Mouse (Mus musculus) spleen, postnatal 4 days (tissue): ENCODE results near the gene Cdkal1.

Experiments
- DNase-seq, 2 experiments: peaks; one replicate each; pipeline ENCODE4 v3.0.0; 2022; ENCODE audit warnings: low spot score in 2 of 2

Gene Cdkal1

DNA sequence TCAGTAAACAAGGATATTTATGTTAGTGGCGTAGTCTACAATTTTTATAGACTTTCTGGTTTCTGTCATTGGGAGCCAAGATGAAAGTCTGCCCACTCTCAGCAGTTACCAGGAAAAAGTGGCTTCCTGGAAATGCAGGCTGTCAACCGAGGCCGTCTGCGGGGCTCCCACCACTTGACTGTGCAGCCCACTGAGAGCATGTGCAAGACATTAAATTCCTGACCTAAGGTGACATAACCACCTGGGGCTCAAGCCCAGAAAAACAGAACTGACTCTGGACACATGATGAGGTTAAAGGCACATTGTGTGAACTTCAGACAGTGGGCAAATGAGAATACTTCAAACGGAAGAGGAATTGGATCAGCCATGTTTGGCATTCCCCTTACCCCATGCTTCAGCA is 450.2 kb downstream of the Cdkal1 start:
- no peak for DNase-seq

DNA sequence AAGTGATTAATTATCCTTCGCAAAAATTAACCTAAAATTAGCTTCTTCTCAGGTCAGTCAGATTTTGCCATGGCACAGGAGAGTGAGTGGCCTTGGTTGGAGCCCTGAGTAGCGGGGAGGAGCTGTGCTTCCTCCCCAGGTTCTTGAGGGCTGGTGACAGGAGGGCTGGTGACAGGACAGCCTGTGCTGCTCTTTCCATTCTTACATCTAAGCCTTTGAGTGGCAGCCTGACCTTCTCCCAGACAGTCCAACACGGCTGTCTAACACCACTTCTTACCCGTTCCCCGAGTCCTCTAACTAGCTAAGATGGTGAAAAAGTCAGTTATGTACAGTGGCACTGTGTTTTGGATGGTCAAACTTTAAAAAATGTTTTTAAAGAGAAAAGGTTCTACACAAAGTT is 452.3 kb downstream of the Cdkal1 start:
- DNase-seq = no peak

DNA sequence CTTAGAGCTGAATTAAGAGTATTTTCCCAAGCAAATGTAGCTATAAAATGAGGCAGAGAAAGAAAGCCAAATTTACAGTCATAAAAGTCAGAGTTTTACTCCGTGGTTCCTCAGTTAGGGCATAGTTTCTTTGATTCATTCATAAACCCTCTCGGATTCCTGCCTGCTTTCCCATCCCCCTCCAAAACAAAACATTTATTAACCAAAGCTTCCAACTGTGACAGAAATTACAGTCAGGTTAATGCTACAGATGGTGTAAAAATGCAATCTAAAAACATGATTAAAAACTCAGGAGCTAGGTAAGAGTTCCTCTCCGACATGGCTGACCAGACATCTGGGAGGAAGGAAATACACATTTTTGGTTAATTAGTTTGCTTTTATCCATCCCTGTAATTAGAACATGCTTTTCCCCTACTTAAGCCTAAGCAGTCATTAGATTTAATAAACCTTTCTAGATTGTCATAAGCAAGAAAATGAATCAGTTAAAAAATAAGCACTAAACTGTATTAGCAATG is 452.9 kb downstream of the Cdkal1 start:
- no peak for DNase-seq

DNA sequence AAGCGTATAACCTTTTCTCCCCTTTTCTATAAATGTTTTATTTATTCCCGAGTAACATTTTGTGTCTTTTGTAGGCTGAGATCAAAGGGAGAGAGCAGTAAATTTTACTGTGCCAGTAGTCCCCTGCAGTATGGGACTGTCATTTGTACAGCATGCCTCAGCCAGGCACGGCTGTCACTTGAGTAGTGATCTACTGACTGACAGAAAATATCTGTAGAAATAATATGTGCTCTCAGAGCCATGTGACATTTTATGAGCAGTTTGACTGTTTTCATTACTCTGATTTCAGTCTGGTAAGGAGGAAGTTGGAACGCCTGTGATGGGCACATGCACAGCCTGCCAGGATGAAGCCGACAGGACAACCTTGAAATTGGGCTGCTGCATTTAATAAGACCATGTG is 455.6 kb downstream of the Cdkal1 start:
- DNase-seq = no peak

DNA sequence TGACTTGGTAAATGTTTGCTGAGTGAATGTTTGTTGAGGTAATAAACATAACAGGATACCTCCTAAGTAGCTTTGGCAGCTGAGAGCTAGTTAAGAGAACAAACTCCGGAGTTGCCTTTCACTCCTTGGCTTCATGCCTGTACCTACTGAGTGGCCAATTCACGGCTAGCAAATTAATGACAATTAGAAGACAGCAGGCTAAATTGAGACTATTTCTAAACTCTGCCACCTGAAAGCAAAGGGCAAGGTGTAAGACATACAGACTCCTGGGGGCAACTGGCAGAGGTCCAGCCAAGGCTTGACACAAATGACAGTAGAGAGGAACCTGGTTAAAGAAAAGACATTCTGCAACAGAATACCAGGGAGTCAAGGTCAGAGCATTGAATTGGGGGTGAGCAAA is 457.0 kb downstream of the Cdkal1 start:
- no peak for DNase-seq

DNA sequence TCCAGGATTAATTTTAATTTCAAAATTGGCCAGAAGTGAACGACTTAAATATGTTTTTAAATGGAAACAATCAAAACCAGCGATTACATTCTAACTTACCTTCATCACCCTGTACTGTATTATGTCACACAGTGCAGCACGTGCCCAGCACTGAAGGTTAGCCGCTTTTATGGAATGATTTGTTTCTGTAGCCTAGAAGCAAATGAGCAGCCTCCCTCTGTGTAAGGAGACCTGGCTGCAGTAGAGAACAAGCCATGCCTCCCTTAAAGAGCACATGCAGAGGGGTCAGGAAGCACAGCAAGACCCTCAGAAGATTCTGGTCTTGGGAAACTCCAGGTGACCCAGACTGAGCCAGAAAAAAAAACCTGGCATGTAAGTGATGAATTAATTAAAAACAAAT is 459.8 kb downstream of the Cdkal1 start:
- DNase-seq = no peak

DNA sequence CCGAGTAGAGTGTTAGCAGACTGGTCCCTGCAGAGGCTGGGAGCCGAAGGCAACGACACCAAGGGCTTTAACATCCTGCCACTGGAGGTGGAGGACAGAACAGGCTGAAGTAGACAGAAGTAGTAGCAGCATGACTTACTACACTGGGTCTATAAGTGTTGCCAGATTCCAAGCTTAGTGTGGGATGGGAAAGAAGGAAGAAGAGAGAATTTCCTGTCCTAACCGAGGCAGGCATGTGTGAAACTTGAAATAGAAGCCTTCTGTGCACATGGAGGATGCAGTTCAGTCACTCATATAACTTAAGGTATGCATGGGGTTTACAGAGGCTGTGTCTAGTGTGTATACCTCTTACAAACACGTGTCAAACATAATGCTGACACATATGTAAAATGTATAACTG is 465.4 kb downstream of the Cdkal1 start:
- DNase-seq = no peak

DNA sequence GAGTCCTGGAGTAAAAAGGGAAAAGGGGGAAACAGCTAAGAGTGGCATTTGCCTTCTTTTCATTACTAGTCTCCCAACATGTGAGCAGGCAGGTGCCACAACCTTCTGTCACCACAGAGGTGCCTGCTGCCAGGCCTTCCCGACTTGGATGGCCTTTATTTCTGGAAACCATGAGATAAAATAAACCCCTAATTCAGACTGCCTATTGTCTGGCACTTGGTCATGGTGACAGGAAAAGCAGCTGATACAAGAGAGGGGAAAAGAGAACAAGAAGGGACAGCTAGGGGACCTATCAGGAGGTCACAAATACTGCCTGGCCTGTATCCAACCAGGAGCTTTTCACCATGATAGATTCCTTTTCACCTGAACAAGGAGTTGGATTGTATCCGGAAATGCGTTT is 466.6 kb downstream of the Cdkal1 start:
- DNase-seq = no peak

DNA sequence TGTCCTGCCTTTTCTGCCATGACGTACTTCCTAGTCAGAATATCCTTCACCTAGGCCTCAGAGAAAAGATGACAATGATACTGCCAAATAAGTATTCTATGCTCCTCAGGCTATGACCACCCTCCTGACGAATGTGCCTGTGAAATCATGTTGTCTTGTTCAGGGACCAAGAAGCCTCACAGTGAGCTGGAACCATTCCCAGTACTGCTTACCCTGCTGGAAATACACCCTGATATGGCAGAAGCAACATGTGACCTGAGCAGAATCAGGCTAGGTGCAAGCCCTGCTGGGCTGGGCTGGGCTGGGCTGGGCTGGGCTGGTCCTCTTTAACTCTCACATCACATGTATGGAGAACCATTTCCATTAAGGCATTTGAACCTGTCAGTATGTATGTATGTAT is 477.9 kb downstream of the Cdkal1 start:
- DNase-seq = no peak

DNA sequence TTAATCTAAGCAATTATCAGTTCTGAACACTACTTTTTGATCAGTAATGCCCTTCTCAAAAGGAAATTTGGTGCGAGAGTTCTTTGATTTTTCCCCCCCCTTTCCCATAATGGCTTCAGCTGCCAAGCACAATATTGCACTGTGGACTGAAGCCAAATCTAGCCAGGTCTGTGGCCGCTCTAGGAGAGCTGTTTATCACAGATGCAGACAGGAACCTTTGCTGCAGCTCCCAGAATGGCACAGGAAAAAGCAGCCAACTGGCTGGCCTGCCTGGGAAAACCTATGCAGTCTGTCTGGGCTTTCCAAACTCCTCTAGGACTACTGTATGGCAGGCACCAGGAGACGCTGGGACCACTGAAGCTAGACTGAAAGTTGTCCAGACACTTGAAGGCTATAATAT is 483.6 kb downstream of the Cdkal1 start:
- no peak for DNase-seq

DNA sequence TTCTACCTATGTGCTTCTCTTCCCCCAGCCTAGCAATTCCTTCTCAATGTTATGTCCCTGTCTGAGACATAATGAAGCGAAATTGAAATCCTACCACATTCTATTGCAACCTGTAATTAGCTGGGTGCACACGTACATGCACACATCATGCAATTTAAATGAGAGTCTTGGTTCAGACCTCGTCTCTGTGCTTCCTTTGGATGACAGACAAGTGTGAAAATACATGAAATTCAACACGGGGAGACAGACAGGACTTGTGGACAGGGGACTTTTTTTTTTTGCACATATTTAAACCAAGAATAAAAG is 484.1 kb downstream of the Cdkal1 start:
- DNase-seq = no peak

DNA sequence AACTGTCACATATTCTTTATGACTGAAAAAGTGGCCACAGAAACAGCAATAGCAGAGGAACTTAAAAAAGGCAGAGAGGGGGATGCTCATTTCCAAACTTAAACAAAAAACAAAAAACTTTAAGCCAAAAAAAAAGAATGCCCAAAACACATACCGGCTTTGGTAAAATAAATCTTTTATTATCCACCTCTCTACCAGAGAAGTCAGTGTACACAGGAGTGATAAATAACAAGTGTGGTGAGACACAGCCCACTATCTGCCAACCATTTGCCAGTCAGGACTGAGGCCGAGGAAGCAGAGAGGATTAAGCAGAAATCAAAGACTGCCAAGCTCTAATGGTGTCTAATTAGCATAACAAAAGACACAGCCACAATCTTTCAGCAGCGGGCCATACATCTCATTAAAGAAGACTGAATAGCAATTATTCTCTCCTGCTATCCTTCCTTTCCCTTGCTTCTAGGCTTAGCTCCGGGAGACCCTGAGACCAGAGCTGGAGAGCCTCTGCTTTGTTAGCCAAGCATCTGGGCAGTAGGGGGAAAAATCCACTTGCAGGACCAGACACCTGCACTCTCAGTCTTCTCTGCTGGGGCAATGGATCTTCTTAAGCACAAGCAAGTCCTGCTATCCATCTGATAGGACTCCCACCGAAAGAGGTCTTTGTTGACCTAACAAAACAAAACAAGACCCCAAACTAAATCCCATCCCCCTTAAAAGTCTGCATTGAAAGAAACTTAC is 484.6 kb downstream of the Cdkal1 start:
- DNase-seq = no peak

DNA sequence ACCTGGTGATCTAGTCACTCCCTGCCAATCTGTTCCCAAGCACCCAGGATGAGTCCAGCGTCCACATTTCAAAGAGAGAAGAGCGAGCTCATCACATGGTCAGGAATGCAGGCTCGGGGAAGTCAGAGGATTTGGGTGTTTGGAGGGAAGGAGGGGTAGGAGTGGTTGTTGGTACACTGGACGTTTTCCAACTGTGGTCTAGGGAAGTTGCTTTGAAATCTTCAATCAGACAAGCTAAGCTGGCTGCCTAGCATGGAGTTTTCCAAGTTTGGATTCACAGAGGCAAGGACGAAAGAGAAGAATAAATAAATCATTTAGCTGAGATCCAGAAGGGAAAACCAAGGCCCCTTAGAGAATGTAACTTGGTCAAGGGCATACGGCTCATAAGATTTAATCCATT is 486.7 kb downstream of the Cdkal1 start:
- no peak for DNase-seq

DNA sequence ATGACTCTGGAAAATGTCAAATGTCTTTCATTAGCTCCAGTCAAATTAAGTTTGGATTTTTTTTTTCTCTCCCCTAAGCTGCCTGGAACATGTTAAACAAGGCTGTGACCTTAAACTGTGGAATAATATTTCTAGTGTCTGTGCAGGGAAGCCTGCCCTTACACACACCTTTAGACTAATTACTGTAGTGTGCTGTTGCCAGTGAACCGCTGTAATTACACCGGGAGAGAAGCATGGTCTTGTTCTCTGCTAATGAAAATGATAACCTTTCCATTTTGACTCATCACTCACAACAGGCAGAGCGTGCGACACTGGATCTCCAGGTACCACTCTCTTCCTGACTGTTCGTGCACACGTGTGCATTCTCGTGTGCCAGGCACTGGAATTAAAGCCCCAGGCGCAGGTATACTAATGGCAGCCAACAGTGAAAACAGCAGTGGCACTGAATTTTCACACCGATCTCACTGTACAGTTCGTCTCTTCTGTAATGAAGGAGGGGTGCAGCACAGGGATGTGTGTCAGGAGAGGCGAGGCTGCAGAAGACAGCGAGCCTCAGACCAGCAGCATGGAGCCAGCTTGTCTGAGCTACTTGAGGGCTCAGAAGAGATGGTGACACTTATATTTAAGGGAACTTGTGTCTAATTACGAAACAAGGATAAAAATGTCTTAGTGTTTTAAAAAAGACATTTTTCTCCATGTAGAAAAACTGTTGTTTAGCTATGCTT is 490.4 kb downstream of the Cdkal1 start:
- no peak for DNase-seq

DNA sequence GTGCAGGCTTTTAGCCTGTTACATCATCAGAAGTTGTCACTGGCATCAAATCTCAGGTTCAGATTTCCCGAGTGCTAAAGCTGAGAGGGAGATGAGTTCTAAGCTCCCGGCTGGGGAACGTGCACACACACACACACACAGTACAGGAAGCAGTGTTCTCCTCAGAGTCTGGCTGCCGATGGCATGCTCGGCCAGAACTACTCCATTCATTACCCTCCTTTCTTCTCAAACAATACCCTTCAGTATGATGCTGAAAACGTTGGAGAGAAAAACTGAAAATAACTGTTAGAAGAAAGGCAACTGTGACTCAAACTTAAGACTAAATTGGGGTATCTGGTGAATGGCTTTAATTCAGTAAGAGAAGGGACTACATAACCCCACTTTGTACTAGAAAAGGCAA is 491.5 kb downstream of the Cdkal1 start:
- no peak for DNase-seq

DNA sequence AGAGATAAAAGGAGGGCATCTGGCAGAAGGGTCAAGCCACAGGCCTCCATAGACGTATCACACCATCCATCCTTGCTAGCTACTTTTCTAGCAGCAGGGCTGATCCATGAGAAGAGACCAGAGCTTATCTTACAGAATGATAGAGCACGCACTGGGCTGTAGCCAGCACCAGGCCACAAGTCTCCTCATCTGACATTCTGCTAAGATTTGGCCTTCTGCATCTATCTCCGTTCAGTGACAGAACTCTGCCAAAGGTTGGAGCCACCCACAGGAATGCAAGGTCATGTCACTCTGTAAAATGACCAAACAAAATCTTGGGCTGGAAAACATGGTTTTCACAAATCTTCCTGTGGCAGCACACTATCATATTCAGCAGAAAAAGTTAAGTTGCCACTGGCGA is 493.6 kb downstream of the Cdkal1 start:
- no peak for DNase-seq

DNA sequence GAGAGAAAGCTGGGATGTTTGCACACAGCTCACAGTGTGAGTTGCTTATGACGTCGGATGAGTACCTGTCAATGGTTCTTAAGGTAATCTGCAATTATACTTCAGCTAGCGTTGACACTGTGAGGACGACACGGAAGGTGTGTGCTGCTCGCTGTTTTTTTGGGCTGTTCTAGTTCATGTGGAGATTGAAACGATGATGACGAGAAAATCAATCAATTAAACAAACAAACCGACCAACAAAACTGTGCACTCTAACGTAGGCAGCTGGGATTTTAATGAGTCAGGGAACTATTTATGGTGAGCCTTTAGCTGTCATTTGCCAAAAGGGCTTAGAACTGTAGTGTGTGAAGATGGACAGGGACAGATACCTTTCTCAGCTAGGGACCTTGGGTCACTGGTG is 494.6 kb downstream of the Cdkal1 start:
- DNase-seq = no peak

DNA sequence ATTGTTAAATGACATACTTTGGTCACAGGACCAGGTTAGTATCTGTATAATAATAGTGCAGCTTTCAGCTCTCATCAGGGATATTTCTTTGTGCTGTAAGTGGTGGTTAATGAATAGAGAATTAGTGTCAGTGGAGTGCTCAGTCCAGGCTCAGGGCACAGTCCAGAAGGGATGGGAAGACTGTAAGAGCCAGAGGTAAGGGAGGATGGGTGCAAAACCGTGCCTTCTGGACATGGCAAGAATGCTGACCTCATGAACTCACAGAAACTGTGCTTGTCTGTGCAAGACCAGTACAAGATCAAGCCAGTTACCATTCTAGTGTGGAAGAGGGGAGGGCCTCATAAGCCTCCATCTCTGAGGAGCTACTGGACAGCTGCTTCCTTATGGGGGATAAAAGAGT is 496.1 kb downstream of the Cdkal1 start:
- DNase-seq = no peak

DNA sequence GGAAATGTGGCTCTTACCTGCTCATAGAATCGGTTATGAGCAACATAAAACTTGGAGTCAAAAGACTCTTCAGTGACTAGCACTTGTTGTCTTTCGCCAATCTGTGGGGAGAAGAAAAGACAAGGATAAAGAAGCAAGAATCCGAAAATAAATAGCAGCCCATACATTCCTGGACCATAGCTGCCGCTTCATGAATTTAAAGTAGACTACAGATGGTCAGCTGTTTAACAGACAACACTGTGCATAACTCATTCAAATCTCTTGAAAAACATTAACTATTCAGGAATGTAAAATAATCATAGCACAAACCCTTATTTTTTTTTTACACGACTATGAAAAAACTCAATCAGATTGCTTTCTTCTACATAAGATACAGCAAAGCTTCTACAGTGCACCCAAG is 498.0 kb downstream of the Cdkal1 start:
- DNase-seq = no peak

DNA sequence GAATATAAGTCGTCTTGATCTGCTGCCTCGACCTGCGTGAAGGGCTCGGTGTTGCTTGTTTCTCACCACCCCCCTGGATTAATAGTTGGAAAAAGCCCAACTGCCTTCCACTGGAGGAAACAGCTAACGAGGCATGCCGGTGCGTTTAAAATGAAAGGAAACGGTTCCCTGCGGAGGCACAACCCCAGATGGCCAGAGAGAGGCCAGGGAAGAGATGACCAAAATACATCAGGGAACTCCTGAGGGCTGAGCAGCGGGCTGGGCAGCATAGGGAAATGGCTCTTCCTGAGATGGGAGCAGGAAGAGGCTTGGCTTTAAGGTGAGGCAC is 499.4 kb downstream of the Cdkal1 start:
- no peak for DNase-seq

DNA sequence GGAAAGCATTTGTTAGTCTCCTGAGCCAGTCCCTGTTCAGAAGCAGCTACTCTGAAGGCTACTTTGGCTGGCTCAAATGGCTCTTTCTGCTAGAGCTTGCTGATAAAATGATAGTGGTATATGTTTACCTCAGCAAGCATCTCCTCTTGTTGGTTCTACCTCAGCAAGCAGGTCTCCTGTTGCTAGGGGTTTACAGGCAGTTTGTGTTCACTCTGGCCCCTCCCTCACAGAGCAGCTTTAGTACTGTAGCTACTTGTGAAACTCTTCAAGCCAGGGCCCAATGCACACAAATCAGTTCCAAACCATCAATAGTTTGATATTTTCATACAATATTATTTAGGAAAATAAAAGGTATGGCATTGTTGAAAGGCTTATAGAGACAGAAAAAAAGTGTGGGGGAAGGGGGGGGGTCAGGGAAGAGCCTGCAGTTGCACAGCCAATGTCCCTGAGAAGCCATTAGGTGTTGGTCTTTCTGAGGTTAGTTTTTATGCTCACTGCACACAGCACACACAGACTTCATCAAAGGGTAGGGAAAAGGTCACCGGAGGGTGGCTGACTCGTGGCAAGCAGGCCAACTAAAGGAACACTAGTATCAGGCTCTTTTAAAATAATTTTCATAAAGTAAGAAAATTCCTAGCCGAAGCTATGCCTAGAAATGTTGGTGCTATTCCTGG is 499.9 kb downstream of the Cdkal1 start:
- DNase-seq = no peak

DNA sequence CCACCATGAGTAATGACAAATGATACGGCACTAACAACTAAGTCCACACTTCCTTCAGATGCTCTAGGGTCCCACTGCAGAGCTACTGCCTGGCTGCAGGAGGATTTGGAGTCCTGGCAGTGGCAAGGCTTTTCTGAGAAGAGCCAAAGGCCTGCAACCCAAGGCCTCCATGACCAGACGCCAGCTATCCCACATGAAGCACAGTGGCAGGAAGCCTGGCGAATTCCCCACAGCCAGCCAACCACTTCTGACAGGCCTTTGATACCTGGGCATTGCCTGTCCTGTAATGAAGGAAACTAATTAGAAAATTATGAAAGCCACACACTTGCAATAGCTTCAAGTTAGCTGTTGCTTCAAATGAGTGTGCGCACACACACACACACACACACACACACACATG is 500.5 kb downstream of the Cdkal1 start:
- no peak for DNase-seq

DNA sequence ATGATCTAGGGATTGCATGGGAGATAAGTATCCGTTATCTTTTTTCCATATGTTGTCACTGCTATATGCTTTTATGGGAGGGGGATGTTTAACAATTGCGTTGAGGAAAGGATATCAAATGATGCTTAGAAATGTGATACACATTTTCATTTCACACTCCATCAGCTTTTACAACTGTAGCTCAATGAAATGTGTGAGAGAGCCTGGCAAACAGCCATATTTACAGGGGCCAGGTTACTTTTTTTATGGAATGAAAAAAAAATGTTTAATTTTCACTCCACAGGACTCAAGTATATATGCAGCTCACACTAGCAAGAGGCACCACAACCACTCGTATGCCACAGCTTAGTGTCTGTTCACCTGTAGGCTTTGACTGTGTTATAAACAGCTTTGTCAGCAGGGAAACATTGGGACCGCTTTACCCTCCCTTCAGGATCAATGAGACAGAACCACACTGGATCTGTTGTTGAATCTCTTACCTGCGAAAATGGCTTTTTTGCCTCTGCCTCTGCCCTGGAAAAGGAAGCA is 501.5 kb downstream of the Cdkal1 start:
- DNase-seq = no peak
